Mouse (Mus musculus) C3H10T1/2 (cell line): ENCODE results near the gene Gm10972. TPM values are rescaled to one million over a fixed set of nuclear protein-coding genes. Genes with fewer than 3 reads are reported as not detected.

Source experiments
- polyA plus RNA-seq, 2 experiments: library from polyadenylated mRNA; unstranded; fragments of >200 nt; fragmentation: generic; extraction: Trizol; gene quantifications; one replicate each; pipeline ENCODE4 v1.2.1; 2012; ENCODE audit warnings: missing spikeins in 2 of 2

The Gm10972 gene
- not detected for polyA plus RNA-seq

DNA sequence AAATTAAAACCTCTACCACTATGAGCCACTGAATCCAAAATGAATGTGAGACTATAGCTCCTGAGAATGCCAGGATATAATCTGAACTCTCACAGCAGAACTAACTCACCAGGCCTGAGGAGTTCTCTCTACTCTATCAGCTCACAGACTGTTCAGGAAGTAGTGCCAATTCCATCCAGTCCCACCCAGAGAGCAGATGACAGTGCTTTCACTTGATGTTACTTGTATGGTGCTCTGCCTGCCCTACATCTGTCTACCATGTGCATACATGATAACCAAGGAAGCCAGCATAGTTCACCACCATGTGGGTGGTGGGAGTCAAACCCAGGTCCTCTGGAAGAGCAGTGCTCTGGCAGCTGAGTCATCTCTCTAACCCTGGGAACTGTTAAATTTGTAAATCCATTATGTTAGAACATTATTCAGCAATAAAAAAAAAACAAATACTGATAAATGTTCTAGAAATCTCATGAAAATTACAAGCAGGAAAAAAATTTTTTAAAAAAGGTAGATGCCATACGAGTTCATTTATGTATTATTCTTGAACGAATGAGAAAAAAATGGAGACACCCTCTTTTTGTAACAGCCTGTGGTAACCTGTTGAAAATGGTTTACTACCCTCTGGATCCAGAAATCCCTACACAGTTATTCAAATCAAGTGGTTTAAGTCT, at the start of gene Gm10972:
TSS of gene Gm10972 (plus strand) at position 618 of the 668 bp plus-strand sequence.

DNA sequence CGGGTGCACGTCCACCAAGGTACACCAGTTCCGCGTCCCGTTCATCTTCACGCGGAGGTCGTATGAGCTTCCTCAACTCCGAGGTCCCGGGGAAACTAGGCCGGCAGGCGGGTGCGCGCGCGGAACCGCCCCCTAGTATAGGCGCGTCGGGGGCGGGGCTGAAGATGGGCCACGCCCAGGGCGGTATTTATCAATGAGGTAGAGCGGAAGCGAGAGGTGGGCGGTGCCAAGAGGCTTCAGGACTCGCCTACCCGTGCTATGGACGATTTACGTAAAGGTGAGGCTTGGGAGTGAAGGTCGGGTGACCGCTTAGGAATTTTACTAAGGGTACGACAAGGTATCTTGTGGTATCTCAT, 15.8 kb downstream of the Gm10972 start, which contains the start of gene Tuft1:
TSS of gene Tuft1 (minus strand) at position 133 of the 356 bp plus-strand sequence.

Other genes starting within 250 kb of the Gm10972 start
- gene Lingo4, start 244.6 kb upstream of the Gm10972 start, polyA plus RNA-seq: not detected
- under 1 TPM; 0.15 to 0.26 TPM for gene Tdrkh, start 229.8 kb upstream of the Gm10972 start, polyA plus RNA-seq
- gene Mrpl9, start 199.8 kb upstream of the Gm10972 start, polyA plus RNA-seq: 10 to 100 TPM; 29.8 to 64.3 TPM
- gene Oaz3, start 199.2 kb upstream of the Gm10972 start, polyA plus RNA-seq: under 1 TPM; 0.05 to 0.27 TPM
- gene Celf3, start 164.8 kb upstream of the Gm10972 start, polyA plus RNA-seq: under 1 TPM; 0.06 to 0.84 TPM
- under 1 TPM in 1 of 2 experiments, not detected in 1; 0.97 TPM for gene Riiad1, start 162.8 kb upstream of the Gm10972 start, polyA plus RNA-seq
- 10 to 100 TPM in 1 of 2 experiments, 1 to 10 TPM in 1; 3.0 to 11.5 TPM for gene Snx27, start 60.4 kb upstream of the Gm10972 start, polyA plus RNA-seq
- 1 to 10 TPM in 1 of 2 experiments, under 1 TPM in 1; 0.85 to 2.2 TPM for gene Tuft1, start 15.8 kb downstream of the Gm10972 start, polyA plus RNA-seq
- 1 to 10 TPM in 1 of 2 experiments, not detected in 1; 2.1 TPM for gene Selenbp2, start 50.4 kb downstream of the Gm10972 start, polyA plus RNA-seq
- gene Cgn, start 143.4 kb downstream of the Gm10972 start, polyA plus RNA-seq: under 1 TPM; under 0.01 to 0.01 TPM
- gene Pogz, start 194.5 kb downstream of the Gm10972 start, polyA plus RNA-seq: 10 to 100 TPM in 1 of 2 experiments, 1 to 10 TPM in 1; 1.4 to 10.6 TPM
- 100 to 1,000 TPM; 388 to 563 TPM for gene Psmb4, start 243.8 kb downstream of the Gm10972 start, polyA plus RNA-seq